Mouse (Mus musculus): ENCODE measurements around the gene Epha3.

The Epha3 gene

DNA sequence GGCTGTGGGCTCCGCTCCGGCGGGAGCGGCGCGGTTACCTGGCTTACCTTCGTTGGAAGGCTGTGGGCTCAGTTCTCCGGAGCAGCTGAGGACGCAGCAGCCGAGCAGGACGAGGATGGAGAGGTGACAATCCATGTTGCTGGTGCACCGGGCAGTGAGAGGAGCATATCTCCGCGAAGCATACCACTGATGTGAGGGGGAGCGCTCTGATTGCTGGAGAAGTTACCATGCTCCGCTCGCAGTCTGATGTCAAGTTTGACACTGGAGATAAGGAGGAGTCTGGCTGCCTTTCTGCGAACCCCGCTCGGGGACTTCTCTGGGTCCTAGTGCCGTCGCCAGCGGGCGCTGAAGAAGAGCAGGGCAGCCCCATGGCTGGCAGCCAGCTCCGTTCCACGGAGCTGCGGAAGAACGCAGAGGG lies at the start of gene Epha3:
Gene Epha3, minus strand, starts transcription at position 263 of the 418 bp plus-strand sequence.
- peak in 1 of 2 experiments; percentile 5 for DNase-seq (ENCODE audit: low spot score in 2 of 2)

DNA sequence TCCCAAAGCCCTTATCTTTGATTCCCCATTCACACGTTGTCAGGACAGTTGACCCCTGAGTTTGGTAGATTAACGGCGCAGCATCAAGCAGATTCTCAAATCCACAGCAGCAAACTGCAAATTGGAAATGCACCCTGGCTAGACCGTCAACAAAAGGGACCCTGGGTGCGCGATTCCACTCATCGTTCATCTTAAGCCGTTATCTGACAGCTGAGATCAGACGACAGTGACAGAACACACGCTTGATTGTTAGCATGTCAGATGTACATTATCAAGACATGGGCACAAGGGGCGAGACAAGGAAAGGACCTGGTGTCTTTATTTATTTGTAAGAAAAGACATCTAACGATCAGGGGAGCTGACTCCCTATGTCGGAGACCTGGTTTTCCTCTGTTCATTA lies 39.5 kb upstream of the Epha3 start:
- DNase-seq (ENCODE audit: low spot score in 2 of 2), result no peak

DNA sequence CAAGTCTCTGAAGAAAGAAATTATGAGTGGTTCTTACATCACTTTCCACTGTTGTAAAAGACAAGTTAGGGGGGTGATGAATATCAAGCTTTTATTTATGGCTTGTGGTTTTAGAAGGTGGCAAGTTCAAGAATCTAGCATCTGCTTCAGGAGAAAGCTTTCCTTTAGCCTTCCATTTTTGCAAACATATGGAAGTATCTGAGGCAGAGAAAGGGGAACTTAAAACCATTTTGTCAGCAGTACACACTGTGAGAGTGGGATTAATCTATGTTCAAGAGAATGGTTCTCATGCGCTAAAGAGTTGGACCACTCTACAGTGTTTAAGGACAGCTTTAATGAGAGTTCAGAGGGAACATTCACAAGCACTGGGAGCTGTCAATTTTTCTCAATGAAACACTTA lies 17.2 kb upstream of the Epha3 start:
- no peak for DNase-seq (ENCODE audit: low spot score in 2 of 2)

DNA sequence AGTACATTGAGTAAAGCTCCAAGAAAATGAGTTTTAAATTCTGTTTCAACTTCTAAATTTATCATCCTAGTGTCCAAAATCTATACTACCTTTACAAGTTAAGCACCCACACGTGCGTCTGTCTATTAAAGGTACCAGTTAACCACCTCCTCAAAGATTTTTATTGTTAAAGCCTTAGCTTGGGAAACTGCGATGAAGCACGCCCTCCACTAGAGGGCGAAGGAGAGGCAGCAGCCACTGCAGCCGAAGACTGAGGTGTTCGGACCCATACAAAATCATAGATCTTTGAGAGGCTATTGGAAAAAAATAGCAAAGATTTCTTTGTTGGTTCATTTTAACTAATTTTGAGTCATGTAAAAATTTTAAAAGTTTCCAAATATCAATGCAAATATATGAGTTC lies 8.3 kb upstream of the Epha3 start:
- peak in 1 of 2 experiments; percentile 7 for DNase-seq (ENCODE audit: low spot score in 2 of 2)

DNA sequence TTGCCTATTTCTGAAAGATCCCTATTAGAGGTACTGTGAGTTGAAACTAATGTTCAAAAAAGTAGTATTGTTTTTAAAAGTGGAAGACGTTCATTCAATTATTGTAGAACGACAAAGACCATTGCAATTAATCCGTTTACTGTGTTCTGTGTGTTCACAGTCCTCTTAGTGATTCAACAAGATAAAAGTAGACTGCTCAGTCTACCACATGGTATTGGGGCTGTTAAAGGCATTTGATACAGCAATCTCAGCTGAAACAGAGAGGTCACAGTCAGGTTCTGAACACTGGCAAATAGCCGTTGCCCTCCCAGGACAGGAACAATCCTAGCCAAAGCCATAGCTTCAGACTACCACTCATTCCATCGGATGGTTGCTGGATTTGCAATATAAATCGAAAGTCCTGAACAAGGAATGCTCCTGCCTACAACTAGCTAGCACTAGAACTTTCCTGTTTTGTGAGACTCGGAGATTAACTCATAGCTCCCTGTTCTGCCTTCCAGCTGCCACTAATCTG lies 545 bp upstream of the Epha3 start:
- DNase-seq (ENCODE audit: low spot score in 2 of 2), result no peak

DNA sequence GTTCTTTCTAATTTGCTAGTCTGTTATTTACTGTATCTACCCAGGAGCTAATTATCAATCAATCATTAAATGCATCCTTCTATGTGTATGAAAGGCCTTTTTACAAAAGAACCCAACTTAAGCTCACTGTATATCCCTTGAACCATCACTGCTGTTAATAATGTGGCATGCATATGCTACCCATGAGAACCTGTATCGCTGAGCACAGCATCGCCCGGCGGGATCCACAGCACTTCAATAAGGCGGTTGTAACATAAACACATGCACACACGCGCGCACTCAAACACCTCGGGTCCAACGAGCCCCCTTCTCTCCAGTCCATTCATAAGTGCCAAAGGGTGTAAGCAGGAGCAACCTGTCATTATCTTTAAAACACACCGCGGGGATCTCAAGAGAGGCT lies 794 bp downstream of the Epha3 start:
- no peak for DNase-seq (ENCODE audit: low spot score in 2 of 2)

DNA sequence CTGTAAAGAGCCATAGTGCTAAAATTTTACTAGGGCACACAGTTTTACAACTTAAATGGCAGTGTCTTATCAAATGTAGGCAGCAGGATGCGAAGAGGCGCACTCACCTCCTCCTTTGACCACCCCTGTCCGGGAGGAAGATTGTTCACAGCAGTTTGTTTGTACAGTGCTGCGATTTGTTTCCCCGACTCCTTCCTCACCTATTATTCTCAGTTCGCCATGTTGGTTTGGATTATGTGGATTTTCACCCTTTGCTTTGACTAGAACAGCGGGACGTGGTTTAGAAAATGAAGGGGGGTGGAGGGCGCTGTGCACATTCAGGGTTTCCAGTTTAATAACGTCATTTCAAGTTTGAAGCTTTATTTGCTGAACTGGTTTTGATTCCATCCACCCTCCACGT lies 6.4 kb downstream of the Epha3 start:
- DNase-seq (ENCODE audit: low spot score in 2 of 2), result no peak

DNA sequence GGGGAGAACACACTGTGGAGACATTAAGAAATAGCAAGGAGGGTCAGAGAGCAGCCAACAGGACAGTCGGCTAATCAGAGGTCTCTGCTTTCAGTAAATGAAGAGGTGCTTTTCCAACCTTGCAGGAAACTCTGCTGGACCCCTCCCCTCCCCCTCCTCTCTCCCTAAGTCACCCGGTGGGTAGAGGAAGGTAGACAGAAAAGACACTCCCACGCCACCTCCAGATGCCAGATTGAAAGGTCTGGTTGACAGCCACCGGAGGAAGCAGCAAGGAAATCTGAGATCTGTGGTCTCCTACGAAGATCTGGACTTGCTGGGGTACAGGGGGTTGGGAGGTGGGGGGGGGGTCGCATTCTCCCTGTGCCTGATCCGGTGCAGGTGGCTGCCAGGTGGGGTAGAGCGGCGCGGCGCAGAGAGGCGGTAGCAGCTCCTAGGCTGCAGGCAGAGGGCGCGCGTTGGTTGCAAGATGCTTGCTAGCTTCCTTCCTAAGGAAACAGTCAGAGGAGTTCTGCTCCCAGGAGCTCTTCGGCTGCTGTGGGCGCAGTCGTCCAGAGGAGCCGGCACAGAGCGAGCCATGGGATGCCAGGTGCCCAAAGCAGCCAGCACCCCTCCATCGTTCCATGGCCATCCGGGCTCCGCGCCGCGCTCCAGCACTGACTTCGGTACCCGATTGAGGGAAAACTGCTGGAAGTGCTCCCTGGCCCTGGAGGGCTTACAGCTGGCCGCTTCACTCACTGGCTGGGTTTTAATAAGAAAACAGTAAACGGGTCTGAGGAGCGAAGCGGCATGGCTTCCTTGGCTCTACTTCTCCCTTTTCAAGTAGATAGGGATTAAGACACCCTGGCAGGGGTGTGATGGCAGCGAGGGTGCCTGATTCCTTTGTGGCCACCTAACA lies 7.1 kb downstream of the Epha3 start:
- DNase-seq (ENCODE audit: low spot score in 2 of 2), result no peak

DNA sequence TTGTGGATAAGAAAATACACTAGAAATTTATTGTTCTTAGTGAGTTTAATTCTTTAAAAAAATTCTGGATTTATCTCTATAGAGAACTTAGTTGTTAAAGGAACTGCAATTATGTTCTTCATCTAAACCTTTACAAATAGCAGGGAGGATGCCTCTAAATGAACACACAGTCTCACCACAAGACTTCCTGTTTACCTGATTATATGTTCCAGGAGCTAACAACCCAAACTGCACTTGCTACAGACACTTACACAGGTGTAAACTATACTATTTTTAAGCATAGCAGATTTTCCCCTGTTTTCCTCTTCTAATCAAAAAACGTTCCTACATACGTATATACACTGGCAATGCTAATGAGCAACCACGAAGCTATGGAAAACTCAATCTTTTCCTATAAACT lies 13.7 kb downstream of the Epha3 start:
- no peak for DNase-seq (ENCODE audit: low spot score in 2 of 2)

DNA sequence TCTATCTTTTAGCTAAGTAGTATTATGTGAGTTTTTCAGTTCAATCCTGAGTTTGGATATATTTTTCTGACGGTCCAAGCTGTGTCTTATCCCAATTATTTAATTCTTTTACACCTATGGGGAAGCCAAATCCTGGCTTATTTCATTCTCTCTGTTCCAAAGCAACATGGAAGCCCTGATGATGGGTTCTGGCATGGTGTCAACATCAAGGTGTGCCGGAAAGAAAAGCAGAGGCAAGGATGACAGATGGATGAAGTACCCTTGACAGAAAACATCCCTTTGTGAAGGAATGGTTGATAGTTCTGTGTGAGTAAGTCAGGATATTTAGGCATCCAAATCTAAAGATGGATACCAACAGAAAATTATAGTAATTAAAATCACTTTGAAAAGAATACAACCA lies 21.1 kb downstream of the Epha3 start:
- no peak for DNase-seq (ENCODE audit: low spot score in 2 of 2)

DNA sequence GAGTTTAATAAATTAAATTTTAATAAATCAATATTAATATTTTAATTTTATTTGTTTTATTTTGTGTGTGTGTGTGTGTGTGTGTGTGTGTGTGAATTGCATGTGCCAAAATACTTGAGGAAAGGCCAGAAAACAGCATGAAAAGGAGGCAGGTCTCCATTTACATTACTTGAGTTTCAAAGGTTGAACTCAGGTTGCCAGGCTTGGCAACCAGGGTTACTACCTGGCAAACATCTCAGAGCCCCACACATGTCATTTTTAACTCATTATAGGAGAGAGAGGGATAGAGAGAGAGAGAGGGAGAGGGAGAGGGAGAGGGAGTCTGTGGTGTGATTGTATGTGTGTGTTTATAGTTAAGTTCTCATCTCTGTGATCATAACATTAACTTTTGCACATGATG lies 26.5 kb downstream of the Epha3 start:
- no peak for DNase-seq (ENCODE audit: low spot score in 2 of 2)

DNA sequence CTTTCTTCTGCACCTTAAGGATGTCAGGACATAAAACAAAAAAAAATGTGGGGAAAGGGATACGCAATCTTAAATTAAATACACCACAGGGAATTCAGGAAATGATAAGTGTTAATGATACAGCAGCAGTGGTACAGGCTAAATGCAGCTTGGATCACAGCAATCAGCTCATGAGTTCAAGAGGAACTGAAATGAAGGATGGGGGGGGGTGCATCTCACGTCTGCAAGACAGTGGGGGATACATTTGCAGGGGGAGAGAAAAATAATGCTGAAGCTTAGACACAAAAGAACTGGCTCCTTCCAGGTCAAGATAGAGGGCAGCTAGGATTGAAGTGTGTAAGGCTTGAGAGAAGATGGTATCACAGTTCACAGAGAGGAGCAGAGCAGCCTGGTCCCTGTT lies 42.8 kb downstream of the Epha3 start:
- DNase-seq (ENCODE audit: low spot score in 2 of 2), result no peak

DNA sequence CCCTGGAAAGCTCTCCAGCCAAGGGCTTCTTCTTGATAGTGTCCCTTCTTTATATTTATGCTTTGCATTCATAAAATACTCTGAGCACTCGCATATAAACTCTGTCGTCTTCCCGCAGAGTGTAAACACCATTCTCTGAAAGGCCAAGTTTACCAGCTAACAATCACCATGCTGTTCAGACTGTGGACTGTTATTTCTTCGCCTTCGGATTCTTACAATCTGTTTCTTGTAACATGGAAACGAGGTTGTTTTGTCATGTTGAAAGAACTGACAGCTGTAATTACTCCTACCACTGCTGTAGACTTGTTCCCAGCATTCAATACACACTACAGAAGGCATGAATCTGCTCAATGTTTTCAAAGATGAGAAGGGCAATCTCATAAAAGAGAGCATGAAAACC lies 46.4 kb downstream of the Epha3 start:
- DNase-seq (ENCODE audit: low spot score in 2 of 2), result no peak

DNA sequence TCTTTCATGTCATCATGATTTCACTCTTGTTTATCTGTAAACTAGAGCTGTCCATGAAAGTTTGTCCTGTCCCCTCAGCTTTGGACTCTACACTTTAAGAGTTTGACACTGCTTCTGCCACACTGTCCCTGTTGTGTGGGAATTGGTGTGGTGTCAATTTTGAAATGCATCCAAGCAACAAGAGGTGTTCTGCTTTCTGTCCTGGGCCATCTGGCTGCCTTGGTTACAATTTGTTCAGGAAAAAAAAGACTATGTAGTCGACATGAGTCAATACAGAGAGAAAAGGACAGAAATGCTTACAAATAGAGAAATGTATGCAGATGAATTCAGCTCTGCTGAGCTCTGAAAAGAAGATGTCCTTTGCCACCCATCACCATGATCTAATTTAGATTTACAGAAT lies 47.3 kb downstream of the Epha3 start:
- DNase-seq (ENCODE audit: low spot score in 2 of 2), result no peak

DNA sequence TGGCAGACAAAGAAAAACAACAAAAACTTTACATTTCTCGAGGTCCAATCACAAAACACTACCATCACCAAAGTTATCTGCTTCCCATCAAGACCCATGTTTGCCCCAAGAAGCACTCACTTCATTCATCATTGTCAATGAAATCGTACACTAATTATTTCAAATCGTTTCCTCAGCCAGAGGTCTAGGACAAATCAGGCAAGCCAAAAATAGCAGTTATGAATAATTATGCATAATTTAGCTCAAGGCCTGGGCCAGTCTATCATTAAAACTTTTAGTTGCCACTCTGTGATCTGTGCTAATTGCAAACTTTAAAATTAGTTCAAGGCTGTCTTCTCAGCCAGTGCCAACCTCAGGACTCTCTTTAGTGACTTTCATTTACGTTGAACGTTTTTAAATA lies 54.1 kb downstream of the Epha3 start:
- DNase-seq (ENCODE audit: low spot score in 2 of 2), result no peak

DNA sequence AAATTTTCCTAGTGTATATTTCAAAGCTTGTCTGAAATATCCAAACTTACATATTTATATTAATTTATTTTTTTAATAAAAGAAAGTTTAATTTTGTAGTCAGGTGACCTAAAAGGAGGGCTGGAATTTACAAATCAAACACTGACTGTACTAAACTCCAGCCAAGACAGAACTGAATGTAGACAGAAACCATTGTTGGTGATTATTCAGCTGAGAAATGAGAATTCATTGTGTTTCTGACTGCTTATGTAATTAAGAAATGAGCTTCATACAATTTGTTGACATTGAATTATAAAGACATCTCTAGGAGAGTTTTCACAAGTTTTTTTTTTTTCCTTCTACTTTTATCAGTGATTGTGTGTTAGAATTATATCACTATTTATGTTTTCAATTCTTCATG lies 55.0 kb downstream of the Epha3 start:
- no peak for DNase-seq (ENCODE audit: low spot score in 2 of 2)

DNA sequence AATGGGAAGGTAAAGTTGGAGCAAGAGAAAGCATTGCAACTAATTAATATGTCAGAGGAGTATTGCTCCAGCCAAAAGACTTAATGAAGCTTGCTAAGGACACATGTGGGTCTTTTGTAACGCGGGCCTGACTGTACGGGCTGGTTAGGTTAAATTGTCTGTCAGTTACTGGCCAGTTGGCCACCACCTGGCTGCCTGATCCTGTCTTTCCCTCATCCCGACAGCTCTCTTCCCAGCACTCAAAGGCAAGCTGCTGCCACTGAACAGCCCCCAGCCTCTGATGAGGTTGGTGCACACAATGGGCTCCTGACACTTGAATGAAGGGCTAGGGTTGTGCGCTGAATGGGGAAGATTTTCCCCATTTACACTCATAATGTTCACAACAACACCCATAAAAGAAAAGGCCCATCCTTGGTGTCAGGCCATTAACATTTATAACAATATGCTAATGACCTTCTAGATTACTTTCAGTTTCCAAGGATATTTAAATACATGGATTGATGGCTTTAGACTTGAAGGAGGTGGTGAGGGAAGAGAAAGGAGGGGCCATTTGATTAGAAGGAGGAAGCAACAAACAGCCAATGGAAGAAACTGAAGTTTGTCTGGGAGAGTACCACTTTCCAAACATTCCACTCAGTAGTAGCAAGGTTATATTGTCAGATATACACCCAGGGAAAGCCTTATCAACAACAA lies 57.4 kb downstream of the Epha3 start:
- DNase-seq (ENCODE audit: low spot score in 2 of 2), result no peak

DNA sequence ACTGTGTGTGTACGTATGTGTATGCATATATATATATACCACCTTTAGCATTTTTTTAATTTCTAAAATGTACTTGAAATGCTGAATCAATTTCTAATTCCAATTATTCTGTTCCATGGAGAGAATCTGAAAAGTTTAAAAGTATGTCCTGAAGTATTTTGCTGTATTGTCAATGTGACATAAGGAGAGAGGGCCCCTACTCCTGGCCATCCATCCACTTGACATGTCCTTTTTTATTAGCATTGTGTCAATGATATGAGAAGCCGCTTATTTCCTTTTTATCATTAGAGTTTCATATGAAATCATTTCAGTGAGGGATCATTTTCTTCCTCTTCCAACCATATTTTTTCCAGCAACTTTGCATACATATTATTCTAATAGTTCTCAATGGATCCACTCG lies 58.0 kb downstream of the Epha3 start:
- DNase-seq (ENCODE audit: low spot score in 2 of 2), result no peak

DNA sequence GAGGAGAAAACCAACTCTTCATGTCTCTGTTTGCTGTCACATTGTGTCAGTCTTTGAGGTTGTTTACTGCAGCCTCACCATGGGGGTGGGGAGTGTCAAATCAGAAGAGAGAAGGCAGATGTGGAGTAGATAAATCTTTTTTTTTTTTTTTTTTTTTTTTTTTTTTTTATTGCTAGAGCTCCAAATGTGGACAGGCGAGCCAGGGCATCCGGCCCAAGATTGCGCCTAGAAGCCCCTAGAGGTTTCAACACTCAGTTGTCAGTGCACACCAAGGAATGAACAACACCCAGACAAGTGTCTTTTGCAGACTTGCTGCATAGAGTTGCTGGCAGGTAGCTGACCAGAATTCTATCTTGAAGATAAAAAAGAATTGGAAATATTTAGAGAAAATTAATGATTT lies 62.5 kb downstream of the Epha3 start:
- DNase-seq (ENCODE audit: low spot score in 2 of 2), result no peak

DNA sequence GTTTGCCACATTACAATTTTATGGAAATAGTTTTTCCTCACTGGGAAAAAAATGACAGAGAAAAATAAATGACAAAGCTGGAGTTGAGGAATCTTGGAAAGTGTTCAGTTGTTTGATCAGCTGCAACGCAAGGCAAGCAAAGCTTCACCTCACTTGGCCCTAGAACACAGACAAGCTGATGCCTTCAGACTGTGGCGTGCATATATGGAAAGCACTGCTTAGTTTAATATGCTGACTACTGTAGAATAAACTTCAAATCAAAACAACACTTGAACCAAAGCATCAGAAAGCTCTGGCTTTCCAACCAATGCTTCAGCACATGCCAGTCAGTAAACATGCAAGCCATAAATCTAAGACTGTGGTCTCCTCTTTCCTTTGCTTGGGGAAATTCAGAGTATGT lies 65.6 kb downstream of the Epha3 start:
- no peak for DNase-seq (ENCODE audit: low spot score in 2 of 2)

DNA sequence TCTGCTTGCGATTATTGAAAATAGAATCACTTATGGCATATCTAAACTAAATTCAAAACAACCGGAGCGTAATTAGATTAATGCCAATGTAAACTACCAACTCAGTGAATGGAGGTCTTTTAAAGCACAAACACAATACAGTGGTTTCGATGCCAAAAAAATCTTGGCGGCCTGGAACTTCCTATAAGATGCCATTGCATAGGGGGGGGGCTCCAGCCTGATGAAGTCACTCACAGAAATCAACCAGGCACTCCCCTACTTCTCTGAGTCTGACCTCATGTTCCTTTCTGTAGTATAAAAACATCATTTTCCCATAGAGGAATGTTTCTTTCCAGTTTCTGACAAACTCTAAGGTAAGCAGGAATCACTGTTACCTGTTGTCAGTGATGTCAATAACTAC lies 69.7 kb downstream of the Epha3 start:
- DNase-seq (ENCODE audit: low spot score in 2 of 2), result no peak

DNA sequence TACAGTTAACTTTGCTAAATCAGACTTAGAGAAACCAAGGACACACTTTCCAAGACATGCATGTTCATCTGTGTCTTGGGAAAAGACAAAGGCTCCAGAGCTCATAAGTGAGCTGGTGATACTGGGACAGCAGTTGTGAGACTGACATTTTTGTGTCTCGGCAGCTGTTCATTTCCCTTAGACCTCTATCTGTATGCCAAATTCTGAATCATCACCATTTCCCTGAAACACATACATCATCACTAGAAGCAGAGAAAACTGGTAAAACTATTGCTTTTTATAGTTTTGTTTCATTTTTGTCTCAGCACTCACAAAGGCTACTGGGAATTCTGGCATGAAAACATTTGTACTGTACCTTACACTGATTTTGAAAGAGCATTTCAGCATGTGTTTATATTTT lies 70.2 kb downstream of the Epha3 start:
- no peak for DNase-seq (ENCODE audit: low spot score in 2 of 2)

DNA sequence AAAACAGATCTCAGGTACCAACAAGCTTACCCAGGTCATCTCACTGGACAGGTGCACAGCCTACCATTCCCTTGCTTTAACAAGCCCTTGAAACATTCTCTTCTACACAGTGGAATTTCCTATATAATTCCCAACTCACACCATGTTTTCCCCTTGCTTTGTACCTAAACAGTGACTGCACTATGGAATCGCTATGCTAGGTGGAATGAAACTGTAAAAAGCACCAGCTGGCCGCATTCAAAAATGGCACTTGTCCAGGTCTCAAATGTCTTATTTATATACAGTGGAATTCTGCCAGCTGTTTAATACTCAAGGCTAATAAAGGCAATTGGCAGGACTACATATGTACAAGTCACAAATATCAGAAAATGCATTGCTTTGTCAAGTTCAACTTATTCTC lies 71.9 kb downstream of the Epha3 start:
- no peak for DNase-seq (ENCODE audit: low spot score in 2 of 2)

Measured in thymus, postnatal 10 days (tissue).